Mouse (Mus musculus) lung, adult 2 months (tissue): Measurements from ENCODE around the gene Med7.

Experiments
- CTCF ChIP-seq: fragments of 200-500 bp; IDR thresholded peaks from 2 replicates; pipeline ENCODE4 v1.5.1; 2011; ENCODE audit warnings: mild to moderate bottlenecking, low read length, control low read depth; ENCODE audit not compliant: insufficient read depth
- POLR2A ChIP-seq: fragments of 200-500 bp; IDR thresholded peaks from 2 replicates; pipeline ENCODE4 v1.6.1; 2011; ENCODE audit warnings: low read depth, mild to moderate bottlenecking, control low read depth, low read length, borderline replicate concordance; ENCODE audit errors: extremely low read depth

DNA sequence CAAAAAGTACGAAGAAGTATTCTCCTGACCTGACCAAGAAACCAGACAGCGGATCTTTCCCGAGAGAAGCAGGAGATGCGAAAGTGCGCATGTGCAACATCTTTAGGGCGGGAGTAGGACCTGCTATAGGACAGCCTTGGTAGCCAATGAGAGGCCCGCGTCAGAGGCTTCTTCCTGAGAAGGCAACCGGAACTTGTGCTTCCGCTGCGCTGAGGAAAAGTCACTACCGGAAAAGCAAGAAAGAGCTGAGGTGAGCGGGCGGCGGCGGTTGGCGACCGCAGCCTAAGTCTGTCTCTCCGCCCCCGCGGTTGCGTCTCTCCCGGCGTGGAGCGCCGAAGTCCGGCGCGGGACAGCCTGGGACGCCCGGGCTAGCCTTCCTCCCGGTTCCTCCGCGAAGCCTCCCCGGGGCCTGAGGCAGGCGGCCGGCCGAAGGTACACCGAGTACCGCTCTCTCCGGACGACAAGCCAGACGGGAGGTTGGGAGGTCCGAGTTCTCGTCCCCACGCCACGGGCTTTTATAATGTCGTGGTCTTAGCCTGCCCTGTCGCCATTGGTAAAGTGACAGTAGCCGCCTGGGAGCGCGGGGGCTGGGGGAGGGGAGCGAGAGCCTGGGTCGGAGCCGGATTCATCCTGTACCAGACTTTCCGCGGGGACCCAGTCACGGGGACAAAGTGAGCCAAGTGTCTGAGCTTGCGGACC lies at the start of gene Med7:
- TF ChIP-seq CTCF (no peak), POLR2A (peak; percentile 75)
